Mouse (Mus musculus) kidney, adult 2 months (tissue): ENCODE measurements around the gene Itch.

ENCODE experiments used
- CTCF ChIP-seq: fragments of 200-500 bp; conservative IDR thresholded peaks from 2 replicates; pipeline ENCODE4 v1.5.1; 2011; ENCODE audit warnings: low read depth, mild to moderate bottlenecking, control low read depth, low read length, moderate library complexity, mixed read lengths; ENCODE audit not compliant: insufficient read depth, insufficient read length
- POLR2A ChIP-seq: fragments of 200-500 bp; IDR thresholded peaks from one replicate; pipeline ENCODE4 v1.6.1; 2011; ENCODE audit warnings: low read depth, low read length, control low read depth

DNA sequence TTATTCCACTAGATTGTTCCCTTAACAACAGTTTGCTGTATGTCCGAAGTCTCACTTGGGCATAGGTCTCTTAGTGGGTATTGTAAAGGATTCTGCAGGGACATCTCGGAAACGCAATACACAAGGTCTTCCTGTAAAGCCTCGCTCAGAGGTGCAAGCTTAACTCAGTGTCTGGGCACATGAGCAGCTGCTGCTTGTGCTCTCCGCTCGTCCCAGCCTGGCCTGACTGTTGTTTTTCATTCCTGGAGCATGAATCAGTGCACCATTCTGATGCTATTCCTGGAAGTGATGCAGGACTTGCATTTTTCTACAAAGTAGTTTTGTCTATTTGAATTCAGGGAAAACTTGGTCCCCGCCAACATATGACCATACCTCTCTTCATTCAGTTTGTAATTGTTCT lies 91.4 kb downstream of the Itch start:
- no peak for TF ChIP-seq CTCF
- no peak for TF ChIP-seq POLR2A
